Mouse (Mus musculus) layer of hippocampus, postnatal 10 days (tissue): ENCODE measurements around the gene Nkg7. TPM values are rescaled to one million over a fixed set of nuclear protein-coding genes. Genes with fewer than 3 reads are reported as not detected.
A peak's percentile ranks its signal among the peaks of the same experiment; 100 is the strongest.

Experiments
- DNase-seq, 2 experiments: peaks; one replicate each; pipeline ENCODE4 v3.0.0; 2021; ENCODE audit warnings: low spot score in 2 of 2
- total RNA-seq, 2 experiments: library from RNA; stranded (reverse); gene quantifications; 2 replicates each; pipeline ENCODE4 v1.2.3; 2021

Gene Nkg7
- total RNA-seq, 2 experiments from 2014 or later: not detected

DNA sequence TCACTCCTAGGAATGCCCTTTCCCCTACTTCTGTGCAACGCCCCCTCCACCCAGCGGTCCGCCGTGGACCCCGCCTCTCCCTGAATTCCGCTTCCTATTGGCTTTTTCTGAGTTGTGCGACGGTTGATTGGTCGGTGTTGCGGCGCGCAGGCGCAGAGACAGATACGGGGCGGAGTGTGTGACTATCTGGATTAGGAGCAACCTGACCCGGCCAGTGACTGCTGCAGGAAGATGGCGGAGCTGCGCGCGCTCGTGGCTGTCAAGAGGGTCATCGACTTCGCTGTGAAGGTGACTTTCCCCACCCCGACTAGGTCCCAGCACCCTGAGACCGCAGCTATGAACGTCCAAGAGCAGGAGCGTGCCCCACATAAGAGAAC lies 7.0 kb downstream of the Nkg7 start, which contains the start of the genes Etfb and Gm45233:
Gene Etfb, plus strand, starts transcription at position 167 of the 377 bp plus-strand sequence.
Gene Gm45233, plus strand, starts transcription at position 212 of the 377 bp plus-strand sequence.
- peak; percentile 89 to 92 for DNase-seq

DNA sequence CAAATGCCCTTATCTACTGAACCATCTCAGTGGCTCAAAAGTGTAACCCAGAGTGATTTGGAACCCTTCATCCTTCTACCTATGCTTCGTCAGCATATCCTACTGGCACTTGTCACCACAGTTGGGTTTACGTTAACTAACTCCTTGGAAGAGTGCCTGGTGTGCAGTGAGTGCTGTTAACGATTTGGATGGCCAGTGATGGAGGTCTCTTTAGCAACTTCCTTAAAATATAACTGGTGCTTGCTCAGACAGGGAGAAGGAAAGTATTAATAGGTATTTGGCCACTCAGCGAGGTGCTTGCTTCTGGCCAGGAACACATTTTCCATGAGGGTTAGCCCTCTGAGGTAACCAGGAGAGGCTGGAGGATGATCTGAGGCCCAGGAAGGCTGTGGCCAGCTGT lies 10.9 kb downstream of the Nkg7 start:
- DNase-seq: no peak

DNA sequence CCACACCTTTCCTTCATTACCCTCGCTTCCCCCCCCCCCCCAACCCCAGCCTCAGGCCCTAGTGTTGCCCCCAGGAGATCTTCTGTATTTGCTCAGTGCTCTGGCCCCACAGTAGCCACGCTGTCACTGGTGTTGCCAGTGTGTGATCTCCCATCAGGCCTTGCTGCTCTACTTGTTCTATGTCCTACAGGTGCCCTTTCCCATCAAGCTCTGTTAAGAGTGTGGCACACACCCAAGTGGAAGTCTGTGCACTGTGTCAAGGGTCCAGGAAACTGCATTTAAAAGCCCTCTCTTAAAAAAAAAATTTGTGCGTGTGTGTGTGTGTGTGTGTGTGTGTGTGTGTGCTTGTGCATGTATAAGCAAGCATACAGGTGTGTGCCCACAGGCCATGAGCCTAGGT lies 11.4 kb downstream of the Nkg7 start:
- DNase-seq: no peak

DNA sequence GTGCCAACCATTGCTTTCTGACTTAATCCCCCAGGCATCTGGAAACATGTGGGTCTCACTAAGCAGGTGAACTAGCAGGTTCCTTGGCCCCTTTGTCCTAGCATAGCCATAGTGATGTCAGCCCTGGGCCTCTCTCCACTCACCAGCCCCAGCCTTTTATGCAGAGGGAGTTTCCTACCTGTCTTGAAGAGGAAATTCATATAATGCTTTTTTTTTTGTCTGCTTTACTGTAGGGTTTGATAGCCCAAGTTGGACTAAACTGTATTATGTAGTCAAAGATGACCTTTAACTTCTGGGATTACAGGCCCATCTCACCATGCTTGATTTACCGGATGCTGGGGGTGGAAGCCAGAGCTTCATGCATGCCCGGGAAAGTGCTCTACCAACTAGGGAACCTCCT lies 12.9 kb downstream of the Nkg7 start:
- no peak for DNase-seq

DNA sequence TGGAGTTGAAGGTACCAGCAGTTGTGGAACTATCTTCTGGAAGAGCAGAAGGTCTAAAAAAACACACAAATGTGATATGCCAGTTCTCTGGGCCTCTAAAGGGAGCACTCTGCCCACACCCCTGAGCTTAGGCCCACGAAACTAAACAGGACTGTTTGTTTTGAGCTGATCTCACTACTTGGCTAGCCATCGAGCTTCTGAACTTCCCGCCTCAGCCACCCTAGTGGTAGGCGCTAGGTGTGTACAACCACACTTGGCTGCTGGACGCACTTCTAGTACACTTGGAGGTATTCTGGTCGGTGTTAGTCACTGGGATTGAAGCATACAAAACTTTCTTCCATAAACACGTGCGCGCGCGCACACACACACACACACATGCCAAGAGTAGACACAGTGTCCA lies 14.9 kb downstream of the Nkg7 start:
- DNase-seq: no peak

DNA sequence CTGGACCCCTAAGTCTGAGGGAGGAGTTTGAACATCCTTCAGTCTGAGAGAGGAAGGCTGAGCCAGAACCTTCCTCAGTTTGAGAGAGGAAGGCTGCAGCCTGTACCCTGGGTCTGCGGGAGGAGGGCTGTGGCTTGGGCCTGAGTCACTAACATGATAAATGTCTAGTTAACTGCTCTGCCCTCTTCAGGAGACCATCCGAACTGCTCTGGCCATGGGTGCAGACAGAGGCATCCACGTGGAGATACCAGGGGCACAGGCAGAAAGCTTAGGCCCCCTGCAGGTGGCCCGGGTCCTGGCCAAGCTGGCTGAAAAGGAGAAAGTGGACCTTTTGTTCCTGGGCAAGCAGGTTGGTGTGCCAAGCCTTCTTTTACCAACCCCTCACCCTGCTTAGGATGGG lies 15.7 kb downstream of the Nkg7 start:
- peak; percentile 44 to 48 for DNase-seq

DNA sequence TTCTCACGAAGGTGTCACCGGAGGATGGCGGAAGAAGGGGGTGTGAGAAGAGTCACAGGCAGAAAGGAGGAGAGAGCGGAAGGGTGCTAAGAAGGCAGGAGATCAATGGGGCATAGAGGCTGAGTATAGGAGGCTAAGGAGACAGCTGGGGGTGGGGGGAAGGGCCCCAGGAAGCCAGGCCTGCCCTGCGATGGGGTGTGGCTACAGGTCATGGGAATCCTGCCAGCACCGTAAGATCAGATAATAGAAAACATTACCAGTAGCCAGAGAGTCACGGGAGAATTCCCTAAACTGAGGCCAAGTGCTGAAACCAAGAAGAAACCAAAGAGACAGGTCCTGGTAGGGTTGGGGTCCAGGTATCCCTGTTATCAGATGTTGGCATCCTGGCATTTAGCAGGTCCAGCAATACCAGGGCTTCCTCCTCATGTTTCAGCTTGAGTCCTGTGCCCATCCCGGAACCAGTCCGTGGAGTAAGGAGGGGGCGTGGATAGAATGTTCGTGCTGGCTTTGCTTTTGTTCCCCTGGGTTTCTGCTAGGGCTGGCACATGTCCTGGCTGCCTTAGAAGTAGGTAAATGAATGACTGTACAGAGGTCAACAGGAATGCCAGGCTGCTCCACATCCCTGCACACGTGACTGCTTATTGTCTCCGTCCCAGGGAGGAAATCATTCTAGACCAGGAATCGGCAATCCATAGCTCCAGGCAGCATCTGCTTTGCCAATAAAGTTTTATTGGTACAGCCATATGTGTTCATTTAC lies 16.9 kb downstream of the Nkg7 start:
- no peak for DNase-seq

DNA sequence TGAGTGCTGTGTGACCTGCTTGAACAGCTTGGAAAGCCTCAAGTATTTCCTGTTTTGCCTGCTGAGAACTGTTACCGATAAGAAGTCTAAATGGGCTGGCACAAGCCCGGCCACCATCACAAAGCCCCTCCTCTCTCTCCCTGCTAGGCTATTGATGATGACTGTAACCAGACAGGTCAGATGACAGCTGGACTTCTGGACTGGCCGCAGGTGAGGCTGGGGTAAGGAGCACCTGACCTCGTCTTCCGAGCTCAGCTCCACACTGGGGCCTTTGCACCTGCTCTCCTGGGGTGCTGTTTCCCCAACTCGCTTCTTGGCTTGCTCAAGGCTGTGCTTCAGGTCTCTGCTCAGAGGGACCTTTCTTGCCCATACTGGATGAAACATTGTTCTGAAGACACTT lies 17.5 kb downstream of the Nkg7 start:
- DNase-seq: no peak

DNA sequence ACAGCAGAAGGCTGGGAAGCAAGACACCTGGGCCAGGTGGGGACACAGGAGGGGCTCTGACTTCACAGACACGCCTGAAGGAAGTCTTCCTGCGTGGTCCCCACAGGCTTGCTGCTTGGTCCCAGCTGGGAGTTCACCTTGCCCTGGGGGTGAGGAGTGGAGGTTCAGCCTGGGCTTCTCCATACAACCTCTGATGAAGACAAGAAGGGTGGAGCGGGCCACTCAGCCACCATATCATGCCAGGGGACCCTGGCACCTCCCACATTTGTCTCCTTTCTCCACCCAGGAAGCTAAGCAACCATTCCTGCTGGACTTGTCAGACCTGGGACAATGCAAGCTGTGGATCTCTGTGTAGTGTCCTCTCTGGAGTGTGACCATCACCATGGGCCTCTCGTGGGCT lies 26.0 kb downstream of the Nkg7 start, which contains the start of gene Vsig10l:
Gene Vsig10l, plus strand, starts transcription at position 301 of the 400 bp plus-strand sequence.
- no peak for DNase-seq

DNA sequence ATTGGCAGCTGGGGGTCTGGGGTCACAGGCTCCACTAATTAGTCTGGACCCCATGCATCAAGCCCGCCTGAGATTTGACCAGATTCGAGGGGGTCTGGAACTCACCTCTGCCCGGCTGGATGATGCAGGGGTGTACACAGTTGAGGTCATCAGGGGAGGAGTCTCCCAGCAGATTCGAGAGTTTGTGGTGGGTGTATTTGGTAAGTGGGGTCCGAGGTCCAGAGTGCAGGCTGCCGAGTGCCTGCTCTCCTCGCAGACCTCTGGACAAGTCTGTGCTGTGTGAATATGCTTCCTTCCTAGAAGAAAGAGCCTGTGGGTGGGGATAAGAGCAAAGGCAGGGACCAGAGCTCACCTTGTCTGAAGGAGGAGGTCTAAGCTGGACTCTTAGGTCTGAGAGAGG lies 27.1 kb downstream of the Nkg7 start:
- no peak for DNase-seq

DNA sequence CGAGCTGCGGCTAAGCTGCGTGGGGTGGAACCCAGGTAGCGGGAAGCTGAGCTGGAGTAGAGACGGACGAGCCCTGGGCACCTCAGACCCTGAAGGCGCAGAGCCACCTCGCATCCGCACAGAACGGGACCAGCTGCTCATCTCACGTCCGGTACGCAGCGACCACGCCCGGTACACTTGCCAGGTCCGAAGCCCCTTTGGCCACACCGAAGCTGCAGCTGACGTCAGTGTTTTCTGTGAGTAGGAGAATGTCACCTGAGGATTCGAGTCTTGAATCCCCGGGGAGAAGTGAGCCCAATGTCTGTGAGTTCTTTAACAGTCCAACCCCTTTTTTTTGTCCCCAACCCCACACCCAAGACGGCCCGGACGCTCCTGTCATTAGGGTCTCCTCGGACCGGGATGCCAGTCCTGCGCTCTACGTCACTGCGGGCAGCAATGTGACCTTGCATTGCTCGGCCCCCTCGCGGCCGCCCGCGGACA lies 28.0 kb downstream of the Nkg7 start:
- peak in 1 of 2 experiments; percentile 34 for DNase-seq

DNA sequence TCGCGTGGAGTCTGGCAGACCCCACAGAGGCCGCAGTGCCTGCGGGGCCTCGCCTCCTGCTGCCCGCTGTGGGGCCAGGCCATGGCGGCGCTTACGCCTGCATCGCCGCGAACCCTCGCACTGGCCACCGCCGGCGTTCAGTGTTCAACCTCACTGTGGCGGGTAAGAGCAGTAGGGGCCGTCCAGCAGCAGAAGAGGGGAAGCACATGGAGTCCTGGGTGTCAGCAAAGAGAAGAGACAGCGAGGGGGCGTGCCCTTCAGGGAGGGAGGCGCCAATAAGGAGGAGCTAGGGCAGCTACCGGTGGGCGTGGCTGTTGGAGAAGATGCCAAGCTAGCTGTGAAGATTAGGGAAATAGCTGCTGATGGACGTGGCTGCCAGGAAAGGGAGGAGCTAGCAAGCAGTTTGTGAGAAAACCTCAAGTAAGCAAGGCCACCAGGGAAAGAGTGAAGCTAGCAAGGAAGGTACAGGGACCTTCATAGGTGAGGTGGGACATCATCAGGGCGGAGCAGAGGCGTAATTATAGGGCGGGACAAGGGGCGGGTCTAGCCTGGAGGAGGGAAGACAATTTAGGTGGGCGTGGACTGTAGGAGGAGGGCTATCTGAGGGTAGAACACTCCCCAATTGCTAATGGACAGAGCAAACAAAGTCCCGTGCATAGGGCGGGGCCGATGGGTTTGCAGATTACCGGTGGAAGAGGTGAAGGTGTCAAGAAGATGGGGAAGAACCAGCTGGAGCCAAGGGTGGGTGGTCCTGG lies 28.6 kb downstream of the Nkg7 start:
- DNase-seq: peak; percentile 82 to 85

DNA sequence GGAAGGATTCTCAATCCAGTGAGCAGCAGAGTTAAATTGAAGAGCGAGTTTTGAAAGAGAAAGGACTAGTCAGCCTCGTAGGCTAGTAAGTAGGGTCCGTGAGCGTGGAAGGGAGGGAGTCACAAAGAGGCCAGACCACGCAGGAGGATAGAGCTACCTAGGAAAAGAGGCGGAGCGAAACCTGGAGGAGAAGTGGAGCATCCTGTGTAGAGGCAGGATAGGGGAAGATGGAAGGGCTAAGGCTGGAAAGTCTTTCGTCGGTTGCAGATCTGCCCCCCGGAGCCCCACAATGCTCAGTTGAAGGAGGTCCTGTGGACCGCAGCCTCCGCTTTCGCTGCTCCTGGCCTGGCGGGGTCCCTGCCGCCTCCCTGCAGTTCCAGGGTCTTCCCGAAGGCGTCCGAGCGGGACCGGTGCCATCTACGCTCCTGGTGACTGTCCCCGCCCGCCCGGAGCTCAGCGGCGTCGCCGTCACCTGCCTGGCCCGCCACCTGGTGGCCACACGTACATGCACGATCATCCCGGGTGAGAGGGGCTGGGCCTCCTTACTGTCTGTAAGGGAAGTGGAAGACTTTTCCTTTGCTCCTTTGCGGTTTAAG lies 29.3 kb downstream of the Nkg7 start:
- peak; percentile 83 to 87 for DNase-seq

DNA sequence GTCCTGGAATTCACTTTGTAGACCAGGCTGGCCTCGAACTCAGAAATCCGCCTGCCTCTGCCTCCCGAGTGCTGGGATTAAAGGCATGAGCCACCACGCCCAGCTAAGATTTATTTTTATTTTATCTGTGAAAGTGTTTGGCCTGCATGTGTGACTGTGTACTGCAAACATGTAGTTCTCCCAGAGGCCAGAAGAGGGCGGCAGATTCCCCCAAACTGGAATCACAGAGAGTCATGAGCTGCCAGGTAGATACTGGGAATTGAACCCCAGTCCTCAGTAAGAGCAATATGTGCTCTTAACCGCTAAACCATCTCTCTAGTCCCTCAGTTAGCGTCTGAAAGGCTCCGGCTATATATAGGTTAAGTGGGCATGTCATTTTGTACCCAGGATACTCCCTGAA lies 33.5 kb downstream of the Nkg7 start:
- peak; percentile 44 to 59 for DNase-seq

DNA sequence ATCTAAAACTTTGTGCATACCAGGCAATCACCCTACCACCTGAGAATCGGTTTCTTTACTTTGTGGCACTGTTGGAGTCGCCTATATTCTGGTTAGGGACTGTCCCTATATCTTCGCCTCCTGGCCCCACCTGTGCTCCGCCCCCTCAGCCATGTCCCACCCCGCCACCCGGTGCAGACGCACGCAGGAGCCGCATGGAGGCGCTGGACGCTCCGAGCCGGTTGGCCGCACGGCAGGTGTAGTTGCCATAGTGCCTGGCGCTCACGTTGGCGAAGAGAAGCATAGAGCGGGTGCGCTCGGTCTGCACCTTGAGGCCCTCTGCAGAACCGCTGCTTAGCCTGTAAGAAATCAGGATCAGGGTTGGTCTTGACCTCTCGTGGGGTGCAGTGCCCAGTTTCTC lies 38.8 kb downstream of the Nkg7 start:
- DNase-seq: no peak

DNA sequence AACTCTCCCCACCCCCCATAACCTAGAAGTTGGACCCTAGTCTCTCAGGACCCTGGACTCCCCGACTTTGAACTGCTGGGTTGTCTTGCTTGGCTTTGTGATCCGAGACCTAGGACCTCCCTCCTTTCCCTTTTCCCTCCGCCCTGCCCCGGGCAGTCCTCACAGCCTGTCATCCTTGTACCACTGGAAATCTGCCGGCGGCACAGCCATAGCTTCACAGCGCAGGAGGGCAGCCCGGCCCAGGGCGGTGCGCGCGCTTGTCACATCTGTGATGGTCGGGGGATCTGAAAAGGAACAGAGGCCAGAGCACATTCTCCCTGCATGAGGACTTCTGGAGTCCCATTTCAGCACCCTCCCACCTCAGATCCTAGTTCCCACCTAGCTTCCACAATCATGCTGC lies 39.5 kb downstream of the Nkg7 start:
- no peak for DNase-seq

DNA sequence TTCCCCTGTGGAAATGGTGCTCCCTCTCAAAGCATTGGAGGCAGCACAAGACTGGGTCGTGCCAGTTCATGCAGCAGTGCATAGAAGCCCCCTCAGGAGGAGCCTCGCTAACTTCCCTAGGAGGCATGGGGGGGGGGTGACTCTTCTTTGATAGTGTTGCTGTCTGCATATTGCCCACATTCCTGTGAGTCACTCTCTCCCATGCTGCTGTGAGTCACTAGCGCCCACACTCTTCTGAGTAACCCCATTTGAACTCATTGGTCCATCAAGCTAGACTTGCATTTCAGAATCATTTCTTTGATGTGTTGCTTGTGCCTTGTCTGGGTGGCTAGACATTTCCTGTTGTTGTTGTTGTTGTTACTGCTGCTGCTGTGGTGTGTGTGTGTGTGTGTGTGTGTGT lies 44.3 kb downstream of the Nkg7 start:
- DNase-seq: no peak

DNA sequence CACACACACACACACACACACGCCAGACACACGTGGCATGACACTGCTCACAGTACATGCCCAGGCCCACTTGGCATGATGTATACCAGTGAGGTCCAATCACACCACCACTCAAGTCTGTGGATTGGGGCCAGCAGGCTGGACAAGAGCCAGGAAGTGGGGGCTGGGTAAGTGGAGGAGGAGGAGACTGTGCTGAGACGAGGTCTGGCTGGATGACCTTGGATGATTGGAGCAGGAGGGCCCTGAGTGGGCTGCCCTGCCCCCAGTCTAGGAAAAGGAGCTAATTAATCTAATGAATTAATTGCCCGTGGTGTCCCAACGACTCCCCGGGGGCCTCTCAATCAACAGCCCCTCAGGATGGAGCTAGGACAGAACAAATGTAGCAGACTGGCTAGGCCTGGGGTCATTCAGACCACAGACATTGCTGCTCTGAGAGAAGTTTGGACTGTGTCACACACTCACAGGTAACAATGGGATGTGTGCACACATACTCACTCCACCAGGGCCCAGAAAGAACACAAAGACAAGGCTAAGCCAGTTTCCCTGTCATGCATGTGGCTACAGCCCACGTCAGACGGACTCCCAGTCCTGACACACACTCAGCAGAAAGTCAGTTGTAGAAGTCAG lies 45.3 kb downstream of the Nkg7 start:
- peak; percentile 58 to 64 for DNase-seq

DNA sequence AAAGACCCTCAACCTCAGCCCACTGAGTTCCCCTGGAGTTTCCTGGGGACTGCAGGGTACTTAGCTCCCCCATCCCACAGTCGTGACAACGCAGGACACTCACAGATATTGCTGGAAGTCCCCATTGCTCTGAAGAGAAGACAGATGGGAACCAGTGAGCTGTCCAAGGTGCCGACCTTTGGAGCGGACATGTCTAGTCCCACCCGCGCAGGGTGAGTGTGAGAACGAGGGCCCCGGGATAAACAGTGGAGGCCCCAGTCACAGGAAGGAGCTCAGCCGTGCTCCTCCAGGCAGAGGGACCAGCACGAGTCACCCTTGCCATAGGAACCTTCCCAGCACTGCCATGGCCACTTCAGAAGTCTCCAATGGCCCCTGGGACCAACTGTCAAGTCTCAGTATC lies 46.4 kb downstream of the Nkg7 start:
- DNase-seq: no peak
